Mouse (Mus musculus): ENCODE measurements at regions not wholly inside any gene's neighbourhood (a gene's known extent, or its start where the extent isn't known, plus 50 kb on each side); places are given as distances from the start of the nearest gene placed in this dataset.

GRCm38 (mm10) chr8:35955506-35955905 is 189.9 kb downstream of the Gm19410 start:
- DNase-seq (ENCODE audit: low read depth in 3 of 3, low spot score in 3 of 3), result no peak
- Histone ChIP-seq H3K4me3 (ENCODE audit: insufficient read depth in 1 of 2, low read depth in 2 of 2, low read length in 2 of 2) (no peak overlapping the region), H3K4me2 (ENCODE audit: low read depth) (no peak overlapping the region), H3K27me3 (ENCODE audit: control insufficient read depth, insufficient read depth, low read length) (no peaks in the 10 kb centered on the region), H3K9me3 (ENCODE audit: control insufficient read depth, low read length) (no peaks in the 10 kb centered on the region), H3K27ac (no peak overlapping the region), H3K36me3 (replicated peaks; ENCODE audit: control insufficient read depth, insufficient read depth, low read depth) (no peaks in the 10 kb centered on the region), H3K4me1 (replicated peaks; ENCODE audit: control insufficient read depth in 2 of 2, insufficient read depth in 2 of 2, low read length in 1 of 2) (no peaks in the 10 kb centered on the region), H3K9ac (replicated peaks) (no peak overlapping the region)
- TF ChIP-seq EP300 (IDR thresholded peaks at IDR 0.05; ENCODE audit: low read depth), result no peak
- TF ChIP-seq CTCF (IDR thresholded peaks at IDR 0.05; ENCODE audit: low read depth), result no peak
- no peak for ATAC-seq (ENCODE audit: insufficient read depth)
- 48% methylated on average over 2 of the region's 2 CpGs for WGBS (ENCODE audit: insufficient replicate concordance)

- Histone ChIP-seq H3K27ac (no peak overlapping the region), H3K4me3 (ENCODE audit: insufficient read depth in 1 of 2, low read depth in 2 of 2, low read length in 2 of 2) (no peak overlapping the region), H3K9me3 (ENCODE audit: control insufficient read depth, low read length) (no peaks in the 10 kb centered on the region), H3K4me1 (replicated peaks; ENCODE audit: control insufficient read depth in 2 of 2, insufficient read depth in 2 of 2, low read length in 1 of 2) (no peaks in the 10 kb centered on the region), H3K27me3 (ENCODE audit: control insufficient read depth, insufficient read depth, low read length) (no peaks in the 10 kb centered on the region), H3K36me3 (replicated peaks; ENCODE audit: control insufficient read depth, insufficient read depth, low read depth) (no peaks in the 10 kb centered on the region), H3K9ac (replicated peaks) (no peak overlapping the region), H3K4me2 (ENCODE audit: low read depth) (no peak overlapping the region)
- ATAC-seq (ENCODE audit: insufficient read depth) (no peak), DNase-seq (ENCODE audit: low read depth in 3 of 3, low spot score in 3 of 3) (no peak)
- TF ChIP-seq EP300 (IDR thresholded peaks at IDR 0.05; ENCODE audit: low read depth), result no peak
- WGBS (ENCODE audit: insufficient replicate concordance), result 54% methylated on average over 2 of the region's 2 CpGs
Observed at GRCm38 (mm10) chr8:35956319-35956718, 190.7 kb downstream of the Gm19410 start.

GRCm38 (mm10) chr8:35959201-35959600 is 193.6 kb downstream of the Gm19410 start:
- no peak for TF ChIP-seq CTCF (IDR thresholded peaks at IDR 0.05; ENCODE audit: low read depth)
- no peak for TF ChIP-seq EP300 (IDR thresholded peaks at IDR 0.05; ENCODE audit: low read depth)
- H3K4me2 ChIP-seq (ENCODE audit: low read depth), result no peak overlapping the region
- H3K4me1 ChIP-seq (replicated peaks; ENCODE audit: control insufficient read depth in 2 of 2, insufficient read depth in 2 of 2, low read length in 1 of 2), result no peaks in the 10 kb centered on the region
- no peaks in the 10 kb centered on the region for H3K36me3 ChIP-seq (replicated peaks; ENCODE audit: control insufficient read depth, insufficient read depth, low read depth)
- H3K27me3 ChIP-seq (ENCODE audit: control insufficient read depth, insufficient read depth, low read length), result no peaks in the 10 kb centered on the region
- H3K9ac ChIP-seq (replicated peaks), result no peak overlapping the region
- H3K4me3 ChIP-seq (ENCODE audit: insufficient read depth in 1 of 2, low read depth in 2 of 2, low read length in 2 of 2), result no peak overlapping the region
- WGBS (ENCODE audit: insufficient replicate concordance), result 47% methylated on average over 4 of the region's 4 CpGs
- no peak overlapping the region for H3K27ac ChIP-seq
- no peak for ATAC-seq (ENCODE audit: insufficient read depth)
- H3K9me3 ChIP-seq (ENCODE audit: control insufficient read depth, low read length), result no peaks in the 10 kb centered on the region
- DNase-seq (ENCODE audit: low read depth in 3 of 3, low spot score in 3 of 3), result no peak

GRCm38 (mm10) chr8:35960867-35961614 is 195.5 kb downstream of the Gm19410 start:
- no peak overlapping the region for H3K4me2 ChIP-seq (ENCODE audit: low read depth)
- no peak overlapping the region for H3K9ac ChIP-seq (replicated peaks)
- no peaks in the 10 kb centered on the region for H3K4me1 ChIP-seq (replicated peaks; ENCODE audit: control insufficient read depth in 2 of 2, insufficient read depth in 2 of 2, low read length in 1 of 2)
- ATAC-seq (ENCODE audit: insufficient read depth), result no peak
- no peak overlapping the region for H3K27ac ChIP-seq
- no peak overlapping the region for H3K4me3 ChIP-seq (ENCODE audit: insufficient read depth in 1 of 2, low read depth in 2 of 2, low read length in 2 of 2)
- H3K36me3 ChIP-seq (replicated peaks; ENCODE audit: control insufficient read depth, insufficient read depth, low read depth), result no peaks in the 10 kb centered on the region
- no peaks in the 10 kb centered on the region for H3K27me3 ChIP-seq (ENCODE audit: control insufficient read depth, insufficient read depth, low read length)
- WGBS (ENCODE audit: insufficient replicate concordance), result 44% methylated on average over 9 of the region's 9 CpGs
- DNase-seq (ENCODE audit: low read depth in 3 of 3, low spot score in 3 of 3), result no peak
- TF ChIP-seq CTCF (IDR thresholded peaks at IDR 0.05; ENCODE audit: low read depth), result no peak
- TF ChIP-seq EP300 (IDR thresholded peaks at IDR 0.05; ENCODE audit: low read depth), result no peak
- H3K9me3 ChIP-seq (ENCODE audit: control insufficient read depth, low read length), result no peaks in the 10 kb centered on the region

GRCm38 (mm10) chr8:35961615-35962220 is 196.1 kb downstream of the Gm19410 start:
- Histone ChIP-seq H3K9me3 (ENCODE audit: control insufficient read depth, low read length) (no peaks in the 10 kb centered on the region), H3K4me2 (ENCODE audit: low read depth) (no peak overlapping the region), H3K4me3 (ENCODE audit: insufficient read depth in 1 of 2, low read depth in 2 of 2, low read length in 2 of 2) (no peak overlapping the region), H3K9ac (replicated peaks) (no peak overlapping the region), H3K4me1 (replicated peaks; ENCODE audit: control insufficient read depth in 2 of 2, insufficient read depth in 2 of 2, low read length in 1 of 2) (no peaks in the 10 kb centered on the region), H3K27ac (no peak overlapping the region), H3K27me3 (ENCODE audit: control insufficient read depth, insufficient read depth, low read length) (no peaks in the 10 kb centered on the region), H3K36me3 (replicated peaks; ENCODE audit: control insufficient read depth, insufficient read depth, low read depth) (no peaks in the 10 kb centered on the region)
- ATAC-seq (ENCODE audit: insufficient read depth) (no peak), DNase-seq (ENCODE audit: low read depth in 3 of 3, low spot score in 3 of 3) (no peak)
- WGBS (ENCODE audit: insufficient replicate concordance), result 59% methylated on average over 20 of the region's 20 CpGs
- TF ChIP-seq EP300 (IDR thresholded peaks at IDR 0.05; ENCODE audit: low read depth) (no peak), CTCF (IDR thresholded peaks at IDR 0.05; ENCODE audit: low read depth) (no peak)

Data from liver, embryonic 14.5 days (tissue).